Mouse (Mus musculus): Measurements from ENCODE around the gene Ccdc40. TPM values are rescaled to one million over a fixed set of nuclear protein-coding genes. Genes with fewer than 3 reads are reported as not detected.

Ccdc40 gene
- total RNA-seq (2014; rRNA removed), result 0.07 and 0.09 TPM in 2 replicates
- polyA plus RNA-seq (2012; rRNA removed), result 0.04 TPM in 1 of 2 replicates, not detected in the other

- Histone ChIP-seq H3K27me3 (ENCODE audit: control insufficient read depth, insufficient read depth, low read length) (no peaks in the 10 kb centered on the region), H3K4me3 (ENCODE audit: insufficient read depth, low read depth, low read length) (peak within 1 kb of the TSS; percentile 68), H3K9ac (ENCODE audit: low read depth, low read length) (peak within 1 kb of the TSS; percentile 92), H3K79me2 (ENCODE audit: control insufficient read depth, insufficient read depth, low read length) (peaks cover 13% of the 10 kb centered on the region), H3K4me1 (ENCODE audit: control insufficient read depth, insufficient read depth, low read length) (peaks cover 8% of the 10 kb centered on the region), H3K36me3 (ENCODE audit: control insufficient read depth, insufficient read depth, low read length) (no peaks in the 10 kb centered on the region), H3K27ac (replicated peaks; ENCODE audit: insufficient read depth, low read depth, low read length) (peak within 1 kb of the TSS; percentile 59)
- no peak for DNase-seq (ENCODE audit: extremely low read depth, low read depth, low spot score)
- peak; percentile 85 for TF ChIP-seq POLR2A (IDR thresholded peaks at IDR 0.05; ENCODE audit: extremely low read depth, insufficient read depth, low read length)
- TF ChIP-seq CTCF (IDR thresholded peaks at IDR 0.05; ENCODE audit: low read depth, low read length), result no peak
- WGBS, result under 1% methylated on average over 61 of the region's 66 CpGs
These were observed at the start of gene Ccdc40, which contains the start of gene Tbc1d16 for GRCm38 (mm10) chr11:119228091-119228781. Gene Ccdc40, plus strand, starts transcription at chr11:119228572. Gene Tbc1d16, minus strand, starts transcription at chr11:119228499.

GRCm38 (mm10) chr11:119180824-119181582 lies 47.4 kb upstream of the Ccdc40 start:
- 94% methylated on average over 14 of the region's 14 CpGs for WGBS
- peaks cover 9% of the 10 kb centered on the region; the same call in 1 of the 2 replicates for H3K79me2 ChIP-seq (ENCODE audit: control insufficient read depth, insufficient read depth, low read length)

GRCm38 (mm10) chr11:119181861-119182395 lies 46.4 kb upstream of the Ccdc40 start:
- Histone ChIP-seq H3K79me2 (ENCODE audit: control insufficient read depth, insufficient read depth, low read length) (peaks cover 9% of the 10 kb centered on the region; the same call in 1 of the 2 replicates), H3K4me1 (ENCODE audit: control insufficient read depth, insufficient read depth, low read length) (peaks cover 26% of the 10 kb centered on the region), H3K36me3 (ENCODE audit: control insufficient read depth, insufficient read depth, low read length) (no peaks in the 10 kb centered on the region), H3K4me3 (ENCODE audit: insufficient read depth, low read depth, low read length) (no peak overlapping the region), H3K27ac (replicated peaks; ENCODE audit: insufficient read depth, low read depth, low read length) (no peak overlapping the region), H3K9ac (ENCODE audit: low read depth, low read length) (no peak overlapping the region), H3K27me3 (ENCODE audit: control insufficient read depth, insufficient read depth, low read length) (no peaks in the 10 kb centered on the region)
- TF ChIP-seq CTCF (IDR thresholded peaks at IDR 0.05; ENCODE audit: low read depth, low read length) (no peak), POLR2A (IDR thresholded peaks at IDR 0.05; ENCODE audit: extremely low read depth, insufficient read depth, low read length) (no peak)
- DNase-seq (ENCODE audit: extremely low read depth, low read depth, low spot score), result peak; percentile 57
- 51% methylated on average over 12 of the region's 12 CpGs for WGBS

More at GRCm38 (mm10) chr11:119180824-119181582, 47.4 kb upstream of the Ccdc40 start:
- TF ChIP-seq CTCF (IDR thresholded peaks at IDR 0.05; ENCODE audit: low read depth, low read length) (no peak), POLR2A (IDR thresholded peaks at IDR 0.05; ENCODE audit: extremely low read depth, insufficient read depth, low read length) (no peak)
- Histone ChIP-seq H3K36me3 (ENCODE audit: control insufficient read depth, insufficient read depth, low read length) (no peaks in the 10 kb centered on the region), H3K4me3 (ENCODE audit: insufficient read depth, low read depth, low read length) (no peak overlapping the region), H3K27me3 (ENCODE audit: control insufficient read depth, insufficient read depth, low read length) (no peaks in the 10 kb centered on the region), H3K27ac (replicated peaks; ENCODE audit: insufficient read depth, low read depth, low read length) (no peak overlapping the region), H3K9ac (ENCODE audit: low read depth, low read length) (no peak overlapping the region), H3K4me1 (ENCODE audit: control insufficient read depth, insufficient read depth, low read length) (peaks cover 22% of the 10 kb centered on the region)
- no peak for DNase-seq (ENCODE audit: extremely low read depth, low read depth, low spot score)

GRCm38 (mm10) chr11:119183684-119184310 lies 44.6 kb upstream of the Ccdc40 start:
- peaks cover 31% of the 10 kb centered on the region for H3K4me1 ChIP-seq (ENCODE audit: control insufficient read depth, insufficient read depth, low read length)
- no peaks in the 10 kb centered on the region for H3K36me3 ChIP-seq (ENCODE audit: control insufficient read depth, insufficient read depth, low read length)
- WGBS, result 20% methylated on average over 15 of the region's 15 CpGs
- TF ChIP-seq CTCF (IDR thresholded peaks at IDR 0.05; ENCODE audit: low read depth, low read length) (peak; percentile 28; the same call in 1 of the 2 replicates), POLR2A (IDR thresholded peaks at IDR 0.05; ENCODE audit: extremely low read depth, insufficient read depth, low read length) (no peak)
- peaks cover 9% of the 10 kb centered on the region; the same call in 1 of the 2 replicates for H3K79me2 ChIP-seq (ENCODE audit: control insufficient read depth, insufficient read depth, low read length)
- H3K4me3 ChIP-seq (ENCODE audit: insufficient read depth, low read depth, low read length), result no peak overlapping the region
- DNase-seq (ENCODE audit: extremely low read depth, low read depth, low spot score), result peak; percentile 99
- H3K27ac ChIP-seq (replicated peaks; ENCODE audit: insufficient read depth, low read depth, low read length), result peak overlapping the region; percentile 86
- peak overlapping the region; percentile 28; the same call in 1 of the 2 replicates for H3K9ac ChIP-seq (ENCODE audit: low read depth, low read length)
- no peaks in the 10 kb centered on the region for H3K27me3 ChIP-seq (ENCODE audit: control insufficient read depth, insufficient read depth, low read length)

GRCm38 (mm10) chr11:119186381-119186780 lies 42.0 kb upstream of the Ccdc40 start:
- peak; percentile 81 for DNase-seq (ENCODE audit: extremely low read depth, low read depth, low spot score)
- H3K79me2 ChIP-seq (ENCODE audit: control insufficient read depth, insufficient read depth, low read length), result peaks cover 9% of the 10 kb centered on the region; the same call in 1 of the 2 replicates
- no peaks in the 10 kb centered on the region for H3K27me3 ChIP-seq (ENCODE audit: control insufficient read depth, insufficient read depth, low read length)
- no peak overlapping the region for H3K9ac ChIP-seq (ENCODE audit: low read depth, low read length)
- H3K4me1 ChIP-seq (ENCODE audit: control insufficient read depth, insufficient read depth, low read length), result peaks cover 31% of the 10 kb centered on the region
- 34% methylated on average over 3 of the region's 3 CpGs for WGBS
- TF ChIP-seq CTCF (IDR thresholded peaks at IDR 0.05; ENCODE audit: low read depth, low read length) (no peak), POLR2A (IDR thresholded peaks at IDR 0.05; ENCODE audit: extremely low read depth, insufficient read depth, low read length) (no peak)
- H3K27ac ChIP-seq (replicated peaks; ENCODE audit: insufficient read depth, low read depth, low read length), result peak overlapping the region; percentile 24
- H3K36me3 ChIP-seq (ENCODE audit: control insufficient read depth, insufficient read depth, low read length), result no peaks in the 10 kb centered on the region
- H3K4me3 ChIP-seq (ENCODE audit: insufficient read depth, low read depth, low read length), result no peak overlapping the region
